In the genomic region with DNA sequence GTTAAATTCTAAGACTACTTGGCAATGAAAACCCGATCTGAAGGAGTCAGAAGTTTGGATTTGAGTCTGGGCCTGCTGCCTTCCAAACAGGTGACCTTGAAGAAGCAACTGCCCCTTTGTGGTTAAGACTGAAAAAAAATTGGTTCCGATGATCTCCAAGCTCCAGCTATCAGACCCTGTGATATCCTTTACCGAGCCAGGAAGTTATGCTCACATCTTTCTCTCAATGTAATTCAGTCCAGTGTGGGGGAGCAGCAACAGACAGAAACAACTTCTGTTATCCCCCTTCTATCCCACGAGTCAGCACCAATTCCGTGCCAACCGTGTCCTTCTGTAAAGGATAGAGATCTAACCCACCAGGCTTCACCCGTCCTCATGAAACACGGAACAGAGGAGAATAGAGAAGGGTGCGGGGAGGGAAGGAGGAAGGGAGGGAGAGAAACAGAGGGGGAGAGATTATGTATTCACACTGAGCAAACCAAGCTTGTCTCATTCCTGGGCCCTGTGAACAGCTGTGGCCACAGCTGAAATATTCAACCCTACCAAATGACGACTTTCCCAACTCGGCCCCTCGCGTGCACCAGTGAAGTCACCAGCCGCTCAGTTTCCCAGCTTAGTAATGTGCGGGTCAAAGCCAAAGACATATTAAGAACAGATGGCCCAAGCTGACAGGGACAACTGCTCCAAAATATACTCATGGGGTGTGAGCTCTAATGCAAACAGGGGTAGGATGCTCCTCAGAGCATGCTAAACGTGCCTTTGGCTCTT, we compare ENCODE assay signal across 8 mouse cellular contexts.
DNase-seq lines count a peak whose midpoint lies in the region; ATAC-seq lines count a peak whose summit lies in the region.

No protein-coding gene starts in this region.

- no peaks in the 10 kb centered on the region for H3K27me3 ChIP-seq in forebrain, embryonic 16.5 days (replicated peaks; ENCODE audit: control insufficient read depth, insufficient read depth, low read length)
- no peaks in the 10 kb centered on the region for H3K27me3 ChIP-seq in forebrain, embryonic 12.5 days
- no peaks in the 10 kb centered on the region for H3K27me3 ChIP-seq in midbrain, embryonic 10.5 days (ENCODE audit: low read depth, poor library complexity, severe bottlenecking)
- H3K27me3 ChIP-seq in midbrain, embryonic 15.5 days (replicated peaks): no peaks in the 10 kb centered on the region
- no peaks in the 10 kb centered on the region for H3K27me3 ChIP-seq in stomach, embryonic 14.5 days (ENCODE audit: control insufficient read depth, insufficient read depth, low read length)

- H3K4me3 ChIP-seq in forebrain, embryonic 16.5 days (replicated peaks; ENCODE audit: low read length): no peak overlapping the region
- H3K4me3 ChIP-seq in forebrain, embryonic 12.5 days (replicated peaks): no peak overlapping the region
- H3K4me3 ChIP-seq in midbrain, embryonic 10.5 days: no peak overlapping the region
- no peak overlapping the region for H3K4me3 ChIP-seq in midbrain, embryonic 15.5 days
- no peak overlapping the region for H3K4me3 ChIP-seq in stomach, embryonic 14.5 days (ENCODE audit: low read depth, low read length)

- H3K27ac ChIP-seq in forebrain, embryonic 16.5 days (ENCODE audit: low read length): no peak overlapping the region
- no peak overlapping the region for H3K27ac ChIP-seq in forebrain, embryonic 12.5 days
- H3K27ac ChIP-seq in midbrain, embryonic 10.5 days (replicated peaks): 0 out of 2 replicates have a peak overlapping the region, but pooled peaks have one; percentile 33
- H3K27ac ChIP-seq in midbrain, embryonic 15.5 days: no peak overlapping the region
- peak overlapping the region; percentile 33; the same call in 1 of the 2 replicates for H3K27ac ChIP-seq in stomach, embryonic 14.5 days (ENCODE audit: low read length)

- ATAC-seq in forebrain, embryonic 16.5 days: peak; percentile 38; the same call in 1 of the 2 replicates
- no peak for ATAC-seq in forebrain, embryonic 12.5 days (ENCODE audit: low FRiP score)
- no peak for ATAC-seq in midbrain, embryonic 15.5 days (replicated peaks)
- peak; percentile 38; the same call in 1 of the 2 replicates for ATAC-seq in stomach, embryonic 14.5 days (ENCODE audit: insufficient number of reproducible peaks, insufficient read depth, low FRiP score, low read depth)

- no peak overlapping the region for H3K4me2 ChIP-seq in forebrain, embryonic 16.5 days (ENCODE audit: low read length)
- no peak overlapping the region for H3K4me2 ChIP-seq in forebrain, embryonic 12.5 days
- H3K4me2 ChIP-seq in midbrain, embryonic 15.5 days: no peak overlapping the region
- no peak overlapping the region for H3K4me2 ChIP-seq in stomach, embryonic 14.5 days (replicated peaks; ENCODE audit: low read depth, low read length)

- no peak overlapping the region for H3K9ac ChIP-seq in forebrain, embryonic 16.5 days (replicated peaks; ENCODE audit: low read depth, low read length)
- no peak overlapping the region for H3K9ac ChIP-seq in forebrain, embryonic 12.5 days
- H3K9ac ChIP-seq in midbrain, embryonic 15.5 days: no peak overlapping the region
- H3K9ac ChIP-seq in stomach, embryonic 14.5 days (replicated peaks; ENCODE audit: low read depth, low read length): no peak overlapping the region

- 71% methylated on average over 16 of the region's 16 CpGs for WGBS in forebrain, embryonic 16.5 days
- WGBS in forebrain, embryonic 12.5 days: 88% methylated on average over 16 of the region's 16 CpGs
- WGBS in midbrain, embryonic 10.5 days: 85% methylated on average over 16 of the region's 16 CpGs
- 74% methylated on average over 16 of the region's 16 CpGs for WGBS in midbrain, embryonic 15.5 days
- 70% methylated on average over 16 of the region's 16 CpGs for WGBS in stomach, embryonic 14.5 days

- no peaks in the 10 kb centered on the region for H3K4me1 ChIP-seq in forebrain, embryonic 16.5 days (replicated peaks; ENCODE audit: control insufficient read depth, insufficient read depth, low read length)
- H3K4me1 ChIP-seq in forebrain, embryonic 12.5 days: peaks cover 3% of the 10 kb centered on the region
- H3K4me1 ChIP-seq in midbrain, embryonic 10.5 days: no peaks in the 10 kb centered on the region; the same call in 1 of the 2 replicates
- H3K4me1 ChIP-seq in midbrain, embryonic 15.5 days: no peaks in the 10 kb centered on the region
- H3K4me1 ChIP-seq in stomach, embryonic 14.5 days (ENCODE audit: control insufficient read depth, insufficient read depth, low read length): peaks cover 12% of the 10 kb centered on the region

- no peak for DNase-seq in midbrain, embryonic 10.5 days (ENCODE audit: low spot score)
- peak; percentile 63 for DNase-seq in heart, postnatal 4 days
- DNase-seq in urinary bladder, postnatal 10 days (ENCODE audit: low spot score): no peak
- no peak for DNase-seq in thymus, postnatal 36 days

- no peaks in the 10 kb centered on the region for H3K9me3 ChIP-seq in forebrain, embryonic 16.5 days (ENCODE audit: control insufficient read depth, low read length)
- no peaks in the 10 kb centered on the region for H3K9me3 ChIP-seq in forebrain, embryonic 12.5 days
- no peaks in the 10 kb centered on the region for H3K9me3 ChIP-seq in midbrain, embryonic 10.5 days (replicated peaks)
- H3K9me3 ChIP-seq in midbrain, embryonic 15.5 days: no peaks in the 10 kb centered on the region
- no peaks in the 10 kb centered on the region for H3K9me3 ChIP-seq in stomach, embryonic 14.5 days (ENCODE audit: control insufficient read depth, low read depth, low read length)

- H3K36me3 ChIP-seq in forebrain, embryonic 16.5 days (ENCODE audit: control insufficient read depth, insufficient read depth): no peaks in the 10 kb centered on the region
- H3K36me3 ChIP-seq in forebrain, embryonic 12.5 days (replicated peaks): no peaks in the 10 kb centered on the region
- H3K36me3 ChIP-seq in midbrain, embryonic 10.5 days: no peaks in the 10 kb centered on the region
- H3K36me3 ChIP-seq in midbrain, embryonic 15.5 days (replicated peaks): no peaks in the 10 kb centered on the region
- H3K36me3 ChIP-seq in stomach, embryonic 14.5 days (ENCODE audit: control insufficient read depth, insufficient read depth, low read length): no peaks in the 10 kb centered on the region

Comparison
In these comparisons a context has a peak if more than half of its experiments do, and no peak if none do; other contexts are left out.
1. ATAC-seq: peak in forebrain, embryonic 16.5 days (single experiment) and stomach, embryonic 14.5 days (single experiment); none in forebrain, embryonic 12.5 days (single experiment) and midbrain, embryonic 15.5 days (single experiment).
2. H3K27ac ChIP-seq: peak in midbrain, embryonic 10.5 days (single experiment) and stomach, embryonic 14.5 days (single experiment); none in forebrain, embryonic 16.5 days (single experiment), forebrain, embryonic 12.5 days (single experiment) and midbrain, embryonic 15.5 days (single experiment).